Mouse (Mus musculus): Measurements from ENCODE around the gene Cltc. TPM values are rescaled to one million over a fixed set of nuclear protein-coding genes. Genes with fewer than 3 reads are reported as not detected.
"Not testable (repeated sequence)": the region's sequence is repeated elsewhere in the genome, so short reads cannot be mapped to it uniquely, and the experiment has no call there.

Cltc gene
- total and polyA plus RNA-seq, 3 experiments, result 63.2 to 147 (median 143) TPM

GRCm38 (mm10) chr11:86745634-86746404, 11.5 kb downstream of the Cltc start:
- H3K4me1 ChIP-seq (ENCODE audit: control insufficient read depth, insufficient read depth, low read length), result peaks cover 27% of the 10 kb centered on the region

GRCm38 (mm10) chr11:86742605-86743004, 14.8 kb downstream of the Cltc start:
- DNase-seq, result no peak
- WGBS, result 13% methylated on average over 2 of the region's 2 CpGs
- H3K27me3 ChIP-seq (ENCODE audit: control insufficient read depth, insufficient read depth, low read length), result no peaks in the 10 kb centered on the region
- H3K4me3 ChIP-seq, result no peak overlapping the region
- peak overlapping the region; percentile 11; the same call in 1 of the 2 replicates for H3K27ac ChIP-seq
- TF ChIP-seq EP300 (IDR thresholded peaks at IDR 0.05; ENCODE audit: insufficient read depth, low read depth, low read length) (no peak), POLR2A (IDR thresholded peaks at IDR 0.05; ENCODE audit: insufficient read depth, low read depth, low read length) (no peak), CTCF (IDR thresholded peaks at IDR 0.05) (no peak)
- H3K79me2 ChIP-seq (replicated peaks; ENCODE audit: control insufficient read depth, insufficient read depth, low read length), result peaks cover 10% of the 10 kb centered on the region
- H3K36me3 ChIP-seq (ENCODE audit: control insufficient read depth, insufficient read depth, low read length), result peaks cover 59% of the 10 kb centered on the region
- H3K9ac ChIP-seq (ENCODE audit: low read depth, low read length), result no peak overlapping the region
- intact Hi-C loops (cut with DNase I), result no loop called here
- peaks cover 25% of the 10 kb centered on the region for H3K4me1 ChIP-seq (ENCODE audit: control insufficient read depth, insufficient read depth, low read length)

More at GRCm38 (mm10) chr11:86745634-86746404, 11.5 kb downstream of the Cltc start:
- no peak overlapping the region for H3K4me3 ChIP-seq
- TF ChIP-seq CTCF (IDR thresholded peaks at IDR 0.05) (no peak), POLR2A (IDR thresholded peaks at IDR 0.05; ENCODE audit: insufficient read depth, low read depth, low read length) (no peak), EP300 (IDR thresholded peaks at IDR 0.05; ENCODE audit: insufficient read depth, low read depth, low read length) (no peak)
- DNase-seq, result no peak
- H3K9ac ChIP-seq (ENCODE audit: low read depth, low read length), result 0 out of 2 replicates have a peak overlapping the region, but pooled peaks have one; percentile 16
- H3K27me3 ChIP-seq (ENCODE audit: control insufficient read depth, insufficient read depth, low read length), result no peaks in the 10 kb centered on the region
- intact Hi-C loops (cut with DNase I), result no loop called here
- H3K79me2 ChIP-seq (replicated peaks; ENCODE audit: control insufficient read depth, insufficient read depth, low read length), result peaks cover 10% of the 10 kb centered on the region
- peak overlapping the region; percentile 6; the same call in 1 of the 2 replicates for H3K27ac ChIP-seq
- H3K36me3 ChIP-seq (ENCODE audit: control insufficient read depth, insufficient read depth, low read length), result peaks cover 62% of the 10 kb centered on the region
- WGBS, result 12% methylated on average over 3 of the region's 3 CpGs

- TF ChIP-seq POLR2A (IDR thresholded peaks at IDR 0.05; ENCODE audit: insufficient read depth, low read depth, low read length) (no peak), CTCF (IDR thresholded peaks at IDR 0.05) (no peak), EP300 (IDR thresholded peaks at IDR 0.05; ENCODE audit: insufficient read depth, low read depth, low read length) (no peak)
- intact Hi-C loops (cut with DNase I), result no loop called here
- Histone ChIP-seq H3K27me3 (ENCODE audit: control insufficient read depth, insufficient read depth, low read length) (no peaks in the 10 kb centered on the region), H3K9ac (ENCODE audit: low read depth, low read length) (no peak overlapping the region), H3K27ac (no peak overlapping the region), H3K4me1 (ENCODE audit: control insufficient read depth, insufficient read depth, low read length) (peaks cover 22% of the 10 kb centered on the region), H3K36me3 (ENCODE audit: control insufficient read depth, insufficient read depth, low read length) (peaks cover 59% of the 10 kb centered on the region), H3K79me2 (replicated peaks; ENCODE audit: control insufficient read depth, insufficient read depth, low read length) (peaks cover 10% of the 10 kb centered on the region), H3K4me3 (no peak overlapping the region)
- 77% methylated on average over 5 of the region's 5 CpGs for WGBS
- no peak for DNase-seq
Observed at GRCm38 (mm10) chr11:86741505-86741904, 15.9 kb downstream of the Cltc start.

- intact Hi-C loops (cut with DNase I), result no loop called here
- H3K79me2 ChIP-seq (replicated peaks; ENCODE audit: control insufficient read depth, insufficient read depth, low read length), result peaks cover 5% of the 10 kb centered on the region
- H3K27ac ChIP-seq, result peak overlapping the region; percentile 15; the same call in 1 of the 2 replicates
- TF ChIP-seq EP300 (IDR thresholded peaks at IDR 0.05; ENCODE audit: insufficient read depth, low read depth, low read length) (no peak), POLR2A (IDR thresholded peaks at IDR 0.05; ENCODE audit: insufficient read depth, low read depth, low read length) (no peak), CTCF (IDR thresholded peaks at IDR 0.05) (no peak)
- DNase-seq, result no peak
- H3K9ac ChIP-seq (ENCODE audit: low read depth, low read length), result no peak overlapping the region
- no peak overlapping the region for H3K4me3 ChIP-seq
- no peaks in the 10 kb centered on the region for H3K27me3 ChIP-seq (ENCODE audit: control insufficient read depth, insufficient read depth, low read length)
- 37% methylated on average over 2 of the region's 2 CpGs for WGBS
- peaks cover 11% of the 10 kb centered on the region for H3K4me1 ChIP-seq (ENCODE audit: control insufficient read depth, insufficient read depth, low read length)
- H3K36me3 ChIP-seq (ENCODE audit: control insufficient read depth, insufficient read depth, low read length), result peaks cover 53% of the 10 kb centered on the region
Observed at GRCm38 (mm10) chr11:86739470-86739869, 17.9 kb downstream of the Cltc start.

DNA sequence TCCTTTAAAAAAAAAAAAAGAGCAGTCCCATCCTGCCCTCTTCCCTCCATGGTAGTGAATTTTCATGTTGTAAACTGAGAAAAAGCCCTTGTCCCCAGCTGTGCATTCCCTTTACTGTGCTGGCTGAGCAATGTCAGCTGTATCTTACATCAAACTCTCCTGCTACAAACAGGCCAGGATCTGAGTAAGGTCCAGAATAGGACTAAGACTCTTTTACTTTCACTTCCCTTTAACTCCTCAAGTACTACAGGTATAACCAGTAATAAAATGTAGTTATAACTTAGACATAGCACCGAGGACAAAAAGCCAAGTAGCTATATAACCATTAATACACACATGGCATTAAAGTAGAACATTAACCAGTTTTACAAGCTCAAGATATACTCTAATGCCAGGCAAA, 18.4 kb downstream of the Cltc start:
- peaks cover 5% of the 10 kb centered on the region for H3K79me2 ChIP-seq (replicated peaks; ENCODE audit: control insufficient read depth, insufficient read depth, low read length)
- H3K27ac ChIP-seq, result peak overlapping the region; percentile 15; the same call in 1 of the 2 replicates
- no peak overlapping the region for H3K4me3 ChIP-seq
- H3K36me3 ChIP-seq (ENCODE audit: control insufficient read depth, insufficient read depth, low read length), result peaks cover 55% of the 10 kb centered on the region
- intact Hi-C loops (cut with DNase I), result no loop called here
- peaks cover 10% of the 10 kb centered on the region for H3K4me1 ChIP-seq (ENCODE audit: control insufficient read depth, insufficient read depth, low read length)
- DNase-seq, result no peak
- H3K9ac ChIP-seq (ENCODE audit: low read depth, low read length), result no peak overlapping the region
- H3K27me3 ChIP-seq (ENCODE audit: control insufficient read depth, insufficient read depth, low read length), result no peaks in the 10 kb centered on the region
- 86% methylated on average over 1 of the region's 1 CpGs for WGBS
- TF ChIP-seq EP300 (IDR thresholded peaks at IDR 0.05; ENCODE audit: insufficient read depth, low read depth, low read length) (no peak), POLR2A (IDR thresholded peaks at IDR 0.05; ENCODE audit: insufficient read depth, low read depth, low read length) (no peak), CTCF (IDR thresholded peaks at IDR 0.05) (no peak)

- whole genome bisulfite sequencing, result 96% methylated on average over 1 of the region's 1 CpGs
- DNase-seq, H3K27ac ChIP-seq: not testable (repeated sequence)
Observed at GRCm38 (mm10) chr11:86738308-86738707, 19.1 kb downstream of the Cltc start.

More at GRCm38 (mm10) chr11:86738308-86738707, 19.1 kb downstream of the Cltc start:
- H3K79me2 ChIP-seq (replicated peaks; ENCODE audit: control insufficient read depth, insufficient read depth, low read length); H3K4me1 ChIP-seq (ENCODE audit: control insufficient read depth, insufficient read depth, low read length); H3K4me3 ChIP-seq; H3K27me3 ChIP-seq (ENCODE audit: control insufficient read depth, insufficient read depth, low read length); H3K9ac ChIP-seq (ENCODE audit: low read depth, low read length); intact Hi-C loops (cut with DNase I): not testable (repeated sequence)
- peak; percentile 52 for TF ChIP-seq CTCF (IDR thresholded peaks at IDR 0.05)
- H3K36me3 ChIP-seq (ENCODE audit: control insufficient read depth, insufficient read depth, low read length), result peaks cover 55% of the 10 kb centered on the region

Data from heart, adult 2 months (tissue).